Mouse (Mus musculus): Measurements from ENCODE around the gene Klrb1a. TPM values are rescaled to one million over a fixed set of nuclear protein-coding genes. Genes with fewer than 3 reads are reported as not detected.

Gene Klrb1a
- polyA plus RNA-seq, 1 experiment from 2014 or later: not detected

Other genes with a start within 250 kb of the Klrb1a start
- 1.1 and 1.7 TPM in 2 replicates for gene Tex52, start 248.1 kb downstream of the Klrb1a start, polyA plus RNA-seq (2014; fragmentation: Nextera tagmentation; extraction: Ambion mirVana)
- gene Gm44596, start 248.0 kb downstream of the Klrb1a start, polyA plus RNA-seq (2014; fragmentation: Nextera tagmentation; extraction: Ambion mirVana): not detected in 2 replicates
- 6.9 and 7.2 TPM in 2 replicates for gene Nrip2, start 224.2 kb downstream of the Klrb1a start, polyA plus RNA-seq (2014; fragmentation: Nextera tagmentation; extraction: Ambion mirVana)
- gene Itfg2, start 198.6 kb downstream of the Klrb1a start, polyA plus RNA-seq (2014; fragmentation: Nextera tagmentation; extraction: Ambion mirVana): 22.5 and 27.6 TPM in 2 replicates
- 295 and 300 TPM in 2 replicates for gene Fkbp4, start 184.9 kb downstream of the Klrb1a start, polyA plus RNA-seq (2014; fragmentation: Nextera tagmentation; extraction: Ambion mirVana)
- 0.46 TPM in 1 of 2 replicates, not detected in the other for gene Pzp, start 96.8 kb downstream of the Klrb1a start, polyA plus RNA-seq (2014; fragmentation: Nextera tagmentation; extraction: Ambion mirVana)
- 3.7 and 4.8 TPM in 2 replicates for gene A2ml1, start 41.9 kb downstream of the Klrb1a start, polyA plus RNA-seq (2014; fragmentation: Nextera tagmentation; extraction: Ambion mirVana)
- not detected in 2 replicates for gene Clec2h, start 38.9 kb upstream of the Klrb1a start, polyA plus RNA-seq (2014; fragmentation: Nextera tagmentation; extraction: Ambion mirVana)
- gene Klrb1, start 99.5 kb upstream of the Klrb1a start, polyA plus RNA-seq (2014; fragmentation: Nextera tagmentation; extraction: Ambion mirVana): not detected in 2 replicates
- gene Klrb1c, start 165.7 kb upstream of the Klrb1a start, polyA plus RNA-seq (2014; fragmentation: Nextera tagmentation; extraction: Ambion mirVana): 0.14 TPM in 1 of 2 replicates, not detected in the other
- gene Gm44511, start 202.8 kb upstream of the Klrb1a start, polyA plus RNA-seq (2014; fragmentation: Nextera tagmentation; extraction: Ambion mirVana): 0.42 TPM in 1 of 2 replicates, not detected in the other
- gene Klrb1b, start 202.8 kb upstream of the Klrb1a start, polyA plus RNA-seq (2014; fragmentation: Nextera tagmentation; extraction: Ambion mirVana): 0.39 TPM in 1 of 2 replicates, not detected in the other